Mouse (Mus musculus): ENCODE measurements around the gene Thra. TPM values are rescaled to one million over a fixed set of nuclear protein-coding genes. Genes with fewer than 3 reads are reported as not detected.

The Thra gene
- polyA plus RNA-seq, 1 experiment from 2014 or later, result 6.1 TPM

DNA sequence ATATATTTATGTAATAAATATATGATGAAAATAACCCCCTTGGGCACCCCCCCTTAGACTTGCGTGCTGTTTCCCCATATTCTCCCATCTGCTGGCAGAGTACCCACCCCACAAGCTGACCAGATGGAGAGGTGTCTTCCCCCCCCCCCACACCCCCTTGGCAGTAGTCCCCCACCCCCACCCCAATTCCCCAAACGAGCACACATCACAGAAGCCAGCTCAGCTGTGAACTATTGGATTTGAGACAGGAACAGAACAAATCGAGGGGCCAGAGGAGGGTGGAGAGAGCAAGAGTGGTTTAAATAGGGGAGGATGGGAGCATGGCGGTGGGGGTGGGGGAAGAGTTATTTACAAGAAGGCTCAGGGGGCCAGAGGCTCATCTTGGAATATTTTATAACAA, 27.3 kb downstream of the Thra start:
- DNase-seq (no peak), ATAC-seq (no peak)
- 23% methylated on average over 4 of the region's 4 CpGs for WGBS (ENCODE audit: insufficient replicate concordance)
- no peak for TF ChIP-seq EP300 (IDR thresholded peaks at IDR 0.05; ENCODE audit: low read depth)
- no peak for TF ChIP-seq CTCF (IDR thresholded peaks at IDR 0.05; ENCODE audit: low read depth)
- no peak overlapping the region; the same call in 1 of the 2 replicates for H3K9ac ChIP-seq (replicated peaks)
- peak overlapping the region; percentile 34; the same call in 1 of the 2 replicates for H3K27ac ChIP-seq (ENCODE audit: low read depth)
- peaks cover 28% of the 10 kb centered on the region for H3K36me3 ChIP-seq (replicated peaks; ENCODE audit: insufficient read depth, low read length)
- H3K4me2 ChIP-seq (ENCODE audit: low read depth, low read length), result peak overlapping the region; percentile 66
- H3K4me3 ChIP-seq (ENCODE audit: low read depth, low read length), result peak overlapping the region; percentile 35; the same call in 1 of the 2 replicates
- H3K27me3 ChIP-seq (ENCODE audit: insufficient read depth, low read length), result no peaks in the 10 kb centered on the region
- H3K4me1 ChIP-seq (ENCODE audit: insufficient read depth), result peaks cover 53% of the 10 kb centered on the region
- H3K9me3 ChIP-seq (ENCODE audit: low read length), result no peaks in the 10 kb centered on the region

DNA sequence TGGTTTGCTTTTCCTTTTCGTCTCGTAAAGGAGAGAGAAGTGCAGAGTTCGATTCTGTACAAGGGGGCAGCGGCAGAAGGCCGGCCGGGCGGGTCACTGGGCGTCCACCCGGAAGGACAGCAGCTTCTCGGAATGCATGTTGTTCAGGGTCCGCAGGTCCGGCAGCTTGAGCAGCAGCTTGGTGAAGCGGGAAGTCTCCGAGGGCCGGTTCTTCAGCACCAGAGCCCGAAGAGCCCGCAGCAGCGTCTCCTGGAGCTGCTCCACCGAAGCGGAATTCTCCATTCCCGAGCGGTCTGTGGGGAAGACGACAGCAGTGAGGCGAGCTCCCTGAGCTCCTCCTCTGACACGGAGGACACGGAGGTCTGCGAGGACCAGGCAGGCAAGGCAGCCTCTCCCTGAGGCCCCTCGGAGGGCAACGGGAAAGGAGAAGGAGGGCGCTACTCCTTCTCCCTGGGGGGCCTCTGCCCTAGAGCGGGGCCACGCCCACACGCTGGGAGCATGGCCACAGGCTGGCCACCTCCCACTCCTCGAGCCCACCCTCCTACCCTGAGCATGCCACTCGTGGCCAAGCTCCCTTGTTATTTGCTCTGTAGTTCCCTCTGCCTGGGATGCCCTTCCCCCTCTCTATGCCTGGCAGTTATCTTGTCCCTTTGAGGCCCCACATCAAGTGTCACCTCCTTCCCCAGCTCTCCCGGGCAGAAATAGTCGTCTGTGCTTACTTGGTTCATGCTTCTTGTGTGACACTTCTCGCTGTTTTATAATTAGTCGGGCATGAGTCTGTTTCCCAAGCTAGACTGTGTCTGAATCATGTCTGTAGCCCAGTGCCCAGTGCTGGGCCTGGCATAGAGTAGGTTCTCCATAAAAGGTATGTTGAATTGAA, 27.9 kb downstream of the Thra start:
- DNase-seq (peak; percentile 47), ATAC-seq (peak; percentile 40)
- no peaks in the 10 kb centered on the region for H3K9me3 ChIP-seq (ENCODE audit: low read length)
- 32% methylated on average over 37 of the region's 39 CpGs for WGBS (ENCODE audit: insufficient replicate concordance)
- H3K27me3 ChIP-seq (ENCODE audit: insufficient read depth, low read length), result no peaks in the 10 kb centered on the region
- peak overlapping the region; percentile 35; the same call in 1 of the 2 replicates for H3K4me3 ChIP-seq (ENCODE audit: low read depth, low read length)
- H3K4me2 ChIP-seq (ENCODE audit: low read depth, low read length), result peak overlapping the region; percentile 66
- H3K9ac ChIP-seq (replicated peaks), result peak overlapping the region; percentile 32; the same call in 1 of the 2 replicates
- H3K27ac ChIP-seq (ENCODE audit: low read depth), result peak overlapping the region; percentile 61
- peaks cover 28% of the 10 kb centered on the region for H3K36me3 ChIP-seq (replicated peaks; ENCODE audit: insufficient read depth, low read length)
- TF ChIP-seq CTCF (IDR thresholded peaks at IDR 0.05; ENCODE audit: low read depth), result no peak
- TF ChIP-seq EP300 (IDR thresholded peaks at IDR 0.05; ENCODE audit: low read depth), result no peak
- H3K4me1 ChIP-seq (ENCODE audit: insufficient read depth), result peaks cover 59% of the 10 kb centered on the region

GRCm38 (mm10) chr11:98769007-98769954, 28.8 kb downstream of the Thra start:
- peak overlapping the region; percentile 66 for H3K4me2 ChIP-seq (ENCODE audit: low read depth, low read length)

GRCm38 (mm10) chr11:98770096-98770975, 29.9 kb downstream of the Thra start:
- ATAC-seq (no peak), DNase-seq (peak; percentile 34)
- Histone ChIP-seq H3K9ac (replicated peaks) (no peak overlapping the region), H3K36me3 (replicated peaks; ENCODE audit: insufficient read depth, low read length) (peaks cover 18% of the 10 kb centered on the region), H3K4me3 (ENCODE audit: low read depth, low read length) (no peak overlapping the region), H3K4me1 (ENCODE audit: insufficient read depth) (peaks cover 74% of the 10 kb centered on the region), H3K4me2 (ENCODE audit: low read depth, low read length) (no peak overlapping the region), H3K27me3 (ENCODE audit: insufficient read depth, low read length) (no peaks in the 10 kb centered on the region), H3K9me3 (ENCODE audit: low read length) (no peaks in the 10 kb centered on the region), H3K27ac (ENCODE audit: low read depth) (peak overlapping the region; percentile 71)
- TF ChIP-seq CTCF (IDR thresholded peaks at IDR 0.05; ENCODE audit: low read depth), result no peak
- 81% methylated on average over 25 of the region's 26 CpGs for WGBS (ENCODE audit: insufficient replicate concordance)

More at GRCm38 (mm10) chr11:98769007-98769954, 28.8 kb downstream of the Thra start:
- Histone ChIP-seq H3K9ac (replicated peaks) (0 out of 2 replicates have a peak overlapping the region, but pooled peaks have one; percentile 32), H3K36me3 (replicated peaks; ENCODE audit: insufficient read depth, low read length) (peaks cover 23% of the 10 kb centered on the region), H3K9me3 (ENCODE audit: low read length) (no peaks in the 10 kb centered on the region), H3K4me1 (ENCODE audit: insufficient read depth) (peaks cover 65% of the 10 kb centered on the region), H3K27me3 (ENCODE audit: insufficient read depth, low read length) (no peaks in the 10 kb centered on the region), H3K4me3 (ENCODE audit: low read depth, low read length) (no peak overlapping the region), H3K27ac (ENCODE audit: low read depth) (peak overlapping the region; percentile 61)
- TF ChIP-seq CTCF (IDR thresholded peaks at IDR 0.05; ENCODE audit: low read depth), result no peak
- TF ChIP-seq EP300 (IDR thresholded peaks at IDR 0.05; ENCODE audit: low read depth), result no peak
- WGBS (ENCODE audit: insufficient replicate concordance), result 75% methylated on average over 25 of the region's 25 CpGs
- ATAC-seq, result no peak
- DNase-seq, result peak; percentile 16

GRCm38 (mm10) chr11:98771131-98771530, 30.7 kb downstream of the Thra start:
- peaks cover 18% of the 10 kb centered on the region for H3K36me3 ChIP-seq (replicated peaks; ENCODE audit: insufficient read depth, low read length)
- 88% methylated on average over 18 of the region's 18 CpGs for whole genome bisulfite sequencing (ENCODE audit: insufficient replicate concordance)
- no peak for ATAC-seq
- no peaks in the 10 kb centered on the region for H3K9me3 ChIP-seq (ENCODE audit: low read length)
- H3K9ac ChIP-seq (replicated peaks), result no peak overlapping the region
- no peak overlapping the region for H3K4me2 ChIP-seq (ENCODE audit: low read depth, low read length)
- TF ChIP-seq CTCF (IDR thresholded peaks at IDR 0.05; ENCODE audit: low read depth), result no peak
- no peak for TF ChIP-seq EP300 (IDR thresholded peaks at IDR 0.05; ENCODE audit: low read depth)
- H3K27ac ChIP-seq (ENCODE audit: low read depth), result 0 out of 2 replicates have a peak overlapping the region, but pooled peaks have one; percentile 2
- no peak overlapping the region for H3K4me3 ChIP-seq (ENCODE audit: low read depth, low read length)
- peaks cover 77% of the 10 kb centered on the region for H3K4me1 ChIP-seq (ENCODE audit: insufficient read depth)
- no peaks in the 10 kb centered on the region for H3K27me3 ChIP-seq (ENCODE audit: insufficient read depth, low read length)
- peak; percentile 13 for DNase-seq

All from liver, postnatal 0 days (tissue).